Mouse (Mus musculus) hindbrain, embryonic 11.5 days (tissue): Measurements from ENCODE around the gene Idua. TPM values are rescaled to one million over a fixed set of nuclear protein-coding genes. Genes with fewer than 3 reads are reported as not detected.

ENCODE experiments used
- ATAC-seq: fragments of 200-750 bp; cut with Nextera tagmentation; 2 replicates; pipeline ENCODE4 v1.8.0; 2017; ENCODE audit warnings: mild to moderate bottlenecking, moderate TSS enrichment, moderate library complexity; ENCODE audit not compliant: low FRiP score
- DNase-seq: peaks from one replicate; pipeline ENCODE4 v3.0.0-alpha.2; 2015; ENCODE audit warnings: low spot score
- H3K27ac ChIP-seq: fragments of 300-500 bp; sonication (generic); 2 replicates; pipeline ENCODE4 v1.5.1; 2014; ENCODE audit warnings: mild to moderate bottlenecking, low read depth, low read length
- H3K27me3 ChIP-seq: fragments of 300-500 bp; sonication (generic); 2 replicates; pipeline ENCODE4 v1.6.1; 2014; ENCODE audit warnings: mild to moderate bottlenecking, low read length, moderate library complexity, mixed read lengths; ENCODE audit not compliant: control insufficient read depth, insufficient read depth
- H3K36me3 ChIP-seq: fragments of 300-500 bp; sonication (generic); 2 replicates; pipeline ENCODE4 v1.6.1; 2014; ENCODE audit warnings: mild to moderate bottlenecking, low read length, moderate library complexity, mixed read lengths; ENCODE audit not compliant: control insufficient read depth, insufficient read depth
- H3K4me1 ChIP-seq: fragments of 300-500 bp; sonication (generic); replicated peaks from 2 replicates; pipeline ENCODE4 v1.6.1; 2014; ENCODE audit warnings: low read length, mixed read lengths; ENCODE audit not compliant: control insufficient read depth, insufficient read depth
- H3K4me2 ChIP-seq: fragments of 300-500 bp; sonication (generic); replicated peaks from 2 replicates; pipeline ENCODE4 v1.6.1; 2014; ENCODE audit warnings: mild to moderate bottlenecking, low read depth, low read length
- H3K4me3 ChIP-seq: fragments of 300-500 bp; sonication (generic); 2 replicates; pipeline ENCODE4 v1.5.1; 2014; ENCODE audit warnings: low read depth, low read length
- H3K9ac ChIP-seq: fragments of 300-500 bp; sonication (generic); 2 replicates; pipeline ENCODE4 v1.6.1; 2014; ENCODE audit warnings: low read depth, low read length
- H3K9me3 ChIP-seq: fragments of 300-500 bp; sonication (generic); 2 replicates; pipeline ENCODE4 v1.6.1; 2016; ENCODE audit warnings: low read length; ENCODE audit not compliant: control insufficient read depth
- WGBS: fragments of 180-500 bp; shearing (Covaris S2); extraction: QIAGEN DNeasy Blood & Tissue Kit; methylation state at CpG from one replicate; pipeline ENCODE4 v1.1.7; 2014; 5-methylcytosine and 5-hydroxymethylcytosine counted together
- polyA plus RNA-seq: library from polyadenylated mRNA; unstranded; fragments of >200 nt; fragmentation: Nextera tagmentation; extraction: Ambion mirVana; gene quantifications from 2 replicates; pipeline ENCODE4 v1.2.1, GENCODE M21; 2014

The Idua gene
- polyA plus RNA-seq, 1 experiment from 2014 or later, result 8.7 TPM

DNA sequence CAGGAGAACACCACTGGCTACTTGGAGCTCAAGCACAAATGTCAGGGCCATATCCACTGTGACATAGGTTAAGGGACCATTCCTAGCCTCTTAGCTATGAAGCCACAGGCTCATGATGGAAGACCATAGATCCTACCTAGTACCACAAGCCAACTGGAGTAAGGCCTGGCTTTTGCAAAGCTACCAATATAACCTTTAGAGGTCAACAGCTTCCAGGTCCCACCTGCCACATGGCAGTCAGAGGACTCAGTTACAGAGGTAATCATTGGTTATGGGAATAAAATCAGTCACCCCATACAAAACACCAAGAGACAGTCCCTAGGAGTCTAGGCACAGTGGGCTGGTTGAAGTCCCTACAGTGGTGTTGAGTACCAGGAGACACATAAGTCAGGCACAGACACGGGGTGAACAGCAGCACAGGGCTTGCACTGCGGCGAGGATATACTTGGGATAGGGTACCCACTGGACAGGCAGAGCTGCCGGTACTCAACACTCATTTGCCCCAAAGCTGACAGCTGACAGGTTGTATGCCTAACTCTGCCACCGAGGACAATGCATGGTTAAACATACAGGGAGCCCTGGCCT, 8.9 kb upstream of the Idua start:
- WGBS, result 84% methylated on average over 5 of the region's 5 CpGs
- ATAC-seq, result no peak
- H3K27me3 ChIP-seq, result no peaks in the 10 kb centered on the region
- DNase-seq, result no peak
- H3K36me3 ChIP-seq, result peaks cover 10% of the 10 kb centered on the region; the same call in 1 of the 2 replicates
- H3K9me3 ChIP-seq, result no peaks in the 10 kb centered on the region
- H3K4me2 ChIP-seq, result no peak overlapping the region
- no peaks in the 10 kb centered on the region for H3K4me1 ChIP-seq
- no peak overlapping the region for H3K4me3 ChIP-seq
- no peak overlapping the region for H3K9ac ChIP-seq
- no peak overlapping the region for H3K27ac ChIP-seq

GRCm38 (mm10) chr5:108651823-108652222, 8.3 kb upstream of the Idua start:
- ATAC-seq (peak; percentile 57), DNase-seq (peak; percentile 65)
- Histone ChIP-seq H3K9ac (no peak overlapping the region), H3K36me3 (peaks cover 10% of the 10 kb centered on the region; the same call in 1 of the 2 replicates), H3K9me3 (no peaks in the 10 kb centered on the region), H3K27me3 (no peaks in the 10 kb centered on the region), H3K4me3 (no peak overlapping the region), H3K4me1 (no peaks in the 10 kb centered on the region), H3K4me2 (no peak overlapping the region), H3K27ac (no peak overlapping the region)
- 71% methylated on average over 1 of the region's 1 CpGs for WGBS

GRCm38 (mm10) chr5:108653341-108653740, 6.8 kb upstream of the Idua start:
- H3K4me2 ChIP-seq, result no peak overlapping the region
- H3K4me3 ChIP-seq, result no peak overlapping the region
- H3K36me3 ChIP-seq, result peaks cover 7% of the 10 kb centered on the region; the same call in 1 of the 2 replicates
- ATAC-seq (no peak), DNase-seq (no peak)
- no peak overlapping the region for H3K9ac ChIP-seq
- H3K4me1 ChIP-seq, result no peaks in the 10 kb centered on the region
- no peaks in the 10 kb centered on the region for H3K27me3 ChIP-seq
- WGBS, result 86% methylated on average over 6 of the region's 6 CpGs
- H3K27ac ChIP-seq, result no peak overlapping the region
- no peaks in the 10 kb centered on the region for H3K9me3 ChIP-seq

- no peak overlapping the region for H3K9ac ChIP-seq
- no peak for DNase-seq
- WGBS, result 95% methylated on average over 10 of the region's 10 CpGs
- no peak overlapping the region for H3K4me2 ChIP-seq
- ATAC-seq, result no peak
- H3K9me3 ChIP-seq, result no peaks in the 10 kb centered on the region
- H3K27me3 ChIP-seq, result no peaks in the 10 kb centered on the region
- H3K27ac ChIP-seq, result no peak overlapping the region
- H3K4me1 ChIP-seq, result no peaks in the 10 kb centered on the region
- no peak overlapping the region for H3K4me3 ChIP-seq
- H3K36me3 ChIP-seq, result peaks cover 7% of the 10 kb centered on the region; the same call in 1 of the 2 replicates
These were observed 5.6 kb upstream of the Idua start for GRCm38 (mm10) chr5:108654444-108654990.

DNA sequence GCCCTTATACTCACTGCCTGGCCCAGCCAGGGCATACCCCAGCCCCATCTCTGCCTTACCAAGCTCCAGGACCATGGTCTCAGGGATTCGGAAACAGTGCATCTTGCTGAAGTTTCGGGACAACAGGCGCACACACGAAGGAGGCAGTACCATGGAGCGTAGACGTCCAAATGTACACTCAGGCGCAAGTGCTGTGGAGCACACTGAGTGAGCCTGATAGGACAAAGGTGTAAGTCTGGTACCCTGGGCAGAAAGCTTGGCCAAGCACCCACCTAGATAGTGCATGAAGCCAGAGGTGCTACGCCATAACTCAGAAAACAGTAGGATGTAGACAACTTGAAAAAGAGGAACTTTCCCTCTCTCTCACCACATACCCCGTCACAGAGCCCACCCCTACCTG, 4.8 kb upstream of the Idua start:
- Histone ChIP-seq H3K27ac (no peak overlapping the region), H3K9ac (no peak overlapping the region), H3K9me3 (no peaks in the 10 kb centered on the region), H3K4me2 (no peak overlapping the region), H3K4me1 (0 out of 2 replicates have a peak, but pooled peaks cover 5% of the 10 kb centered on the region), H3K27me3 (no peaks in the 10 kb centered on the region), H3K4me3 (no peak overlapping the region), H3K36me3 (peaks cover 7% of the 10 kb centered on the region; the same call in 1 of the 2 replicates)
- ATAC-seq (no peak), DNase-seq (no peak)
- WGBS, result 96% methylated on average over 9 of the region's 9 CpGs

DNA sequence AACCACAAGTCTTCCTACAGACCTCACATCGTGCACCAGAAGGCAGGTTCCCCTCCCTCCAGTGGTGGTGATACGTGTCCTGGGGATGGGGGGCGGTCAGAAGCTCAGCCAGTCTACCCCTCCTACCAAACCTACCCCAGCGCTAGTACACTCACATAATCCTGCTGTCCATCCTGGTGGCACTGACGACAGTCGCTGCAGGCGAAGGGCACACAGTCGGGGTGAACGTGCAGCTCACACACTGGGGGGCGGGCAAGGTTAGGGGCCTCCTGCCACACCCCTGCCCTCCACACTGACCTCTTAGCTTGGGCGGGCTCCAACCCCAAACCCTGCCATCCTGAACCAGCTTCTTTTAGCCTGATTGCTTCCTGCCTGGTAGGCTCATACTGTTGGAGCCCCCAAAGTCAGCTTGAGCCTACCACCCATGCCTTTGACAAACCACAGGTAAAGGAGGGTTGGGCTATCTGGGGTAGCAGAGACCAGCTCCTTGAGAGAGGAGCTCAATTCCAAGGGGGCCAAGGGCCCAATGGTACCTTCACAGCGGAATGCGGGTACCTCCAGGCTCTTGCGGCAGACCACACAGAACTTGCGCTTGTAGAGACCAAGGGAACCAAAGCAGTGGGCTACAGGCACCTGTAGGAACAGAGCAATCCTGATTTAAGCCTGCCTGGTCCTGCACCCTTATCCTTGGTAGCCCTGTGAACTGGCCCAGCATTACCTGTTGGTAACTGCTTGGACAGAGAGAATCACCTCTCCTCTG, 4.1 kb upstream of the Idua start:
- Histone ChIP-seq H3K27ac (no peak overlapping the region), H3K4me3 (no peak overlapping the region), H3K4me1 (0 out of 2 replicates have a peak, but pooled peaks cover 5% of the 10 kb centered on the region), H3K36me3 (peaks cover 7% of the 10 kb centered on the region; the same call in 1 of the 2 replicates), H3K4me2 (no peak overlapping the region), H3K9ac (no peak overlapping the region), H3K27me3 (no peaks in the 10 kb centered on the region), H3K9me3 (no peaks in the 10 kb centered on the region)
- WGBS, result 95% methylated on average over 15 of the region's 15 CpGs
- DNase-seq (no peak), ATAC-seq (no peak)

- 81% methylated on average over 5 of the region's 5 CpGs for WGBS
- ATAC-seq (no peak), DNase-seq (no peak)
- H3K27me3 ChIP-seq, result no peaks in the 10 kb centered on the region
- no peak overlapping the region for H3K4me3 ChIP-seq
- H3K27ac ChIP-seq, result no peak overlapping the region
- no peak overlapping the region for H3K9ac ChIP-seq
- peaks cover 7% of the 10 kb centered on the region; the same call in 1 of the 2 replicates for H3K36me3 ChIP-seq
- no peak overlapping the region for H3K4me2 ChIP-seq
- H3K4me1 ChIP-seq, result 0 out of 2 replicates have a peak, but pooled peaks cover 5% of the 10 kb centered on the region
- no peaks in the 10 kb centered on the region for H3K9me3 ChIP-seq
These were observed 2.7 kb upstream of the Idua start for GRCm38 (mm10) chr5:108657406-108657805.

GRCm38 (mm10) chr5:108658611-108659010, 1.5 kb upstream of the Idua start:
- H3K27ac ChIP-seq, result no peak overlapping the region
- H3K4me2 ChIP-seq, result no peak overlapping the region
- no peak for ATAC-seq
- H3K9me3 ChIP-seq, result no peaks in the 10 kb centered on the region
- WGBS, result 86% methylated on average over 1 of the region's 1 CpGs
- no peak overlapping the region for H3K9ac ChIP-seq
- H3K27me3 ChIP-seq, result no peaks in the 10 kb centered on the region
- no peak for DNase-seq
- no peak overlapping the region for H3K4me3 ChIP-seq
- 0 out of 2 replicates have a peak, but pooled peaks cover 5% of the 10 kb centered on the region for H3K4me1 ChIP-seq
- peaks cover 7% of the 10 kb centered on the region; the same call in 1 of the 2 replicates for H3K36me3 ChIP-seq
